Mouse (Mus musculus) activated CD4-positive, CD25-positive, alpha-beta regulatory T cell (primary cell): ENCODE results near the gene Slc5a4a. TPM values are rescaled to one million over a fixed set of nuclear protein-coding genes. Genes with fewer than 3 reads are reported as not detected.

Experiments used
- polyA plus RNA-seq, 2 experiments: library from polyadenylated mRNA; unstranded; fragments of 100-300 nt; shearing (Covaris generic); gene quantifications; one replicate each; pipeline ENCODE4 v1.2.1; 2017

Gene Slc5a4a
- polyA plus RNA-seq = under 1 TPM in 1 of 2 experiments, not detected in 1; 0.09 TPM

DNA sequence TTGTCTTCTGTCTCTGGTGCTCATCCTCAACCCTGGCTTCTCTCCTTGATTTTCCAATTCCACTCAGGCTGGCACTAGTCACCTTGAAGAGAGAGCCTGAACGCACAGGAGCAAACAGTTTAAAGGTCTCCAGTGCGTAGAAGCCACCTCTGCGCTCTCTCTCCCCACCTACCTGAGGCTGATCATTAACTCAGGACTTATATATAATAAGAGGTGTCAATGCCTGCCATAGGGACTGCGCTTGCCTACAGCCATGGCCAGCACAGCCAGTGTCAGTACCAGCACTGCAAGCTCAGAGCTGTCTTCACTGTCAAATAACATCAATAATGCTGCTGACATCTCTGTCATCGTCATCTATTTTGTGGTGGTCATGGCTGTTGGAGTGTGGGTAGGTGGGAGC lies at the start of gene Slc5a4a:
Gene Slc5a4a, plus strand, starts transcription at position 174 of the 400 bp plus-strand sequence.

DNA sequence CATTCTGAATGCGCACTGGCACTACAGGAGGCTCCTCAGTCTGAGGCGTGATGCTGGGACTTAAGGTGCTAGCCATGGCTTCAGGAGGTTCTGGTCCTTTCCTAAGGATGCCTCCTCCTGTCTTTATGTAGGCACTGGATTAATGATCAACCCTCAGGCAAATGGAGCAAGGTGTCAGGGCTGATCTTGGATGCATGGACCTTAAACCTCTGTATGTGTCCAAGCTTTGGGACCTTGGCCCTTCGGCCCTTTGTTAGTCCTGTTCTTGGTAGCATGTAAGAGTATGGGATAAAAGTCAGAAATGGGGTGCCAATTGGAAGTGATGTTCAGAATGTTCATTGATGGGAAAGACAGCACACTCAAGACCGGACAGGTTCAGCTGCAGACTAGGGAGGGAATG lies 36.4 kb upstream of the Slc5a4a start, which contains the start of gene Slc5a4b:
Gene Slc5a4b, minus strand, starts transcription at position 101 of the 400 bp plus-strand sequence.

DNA sequence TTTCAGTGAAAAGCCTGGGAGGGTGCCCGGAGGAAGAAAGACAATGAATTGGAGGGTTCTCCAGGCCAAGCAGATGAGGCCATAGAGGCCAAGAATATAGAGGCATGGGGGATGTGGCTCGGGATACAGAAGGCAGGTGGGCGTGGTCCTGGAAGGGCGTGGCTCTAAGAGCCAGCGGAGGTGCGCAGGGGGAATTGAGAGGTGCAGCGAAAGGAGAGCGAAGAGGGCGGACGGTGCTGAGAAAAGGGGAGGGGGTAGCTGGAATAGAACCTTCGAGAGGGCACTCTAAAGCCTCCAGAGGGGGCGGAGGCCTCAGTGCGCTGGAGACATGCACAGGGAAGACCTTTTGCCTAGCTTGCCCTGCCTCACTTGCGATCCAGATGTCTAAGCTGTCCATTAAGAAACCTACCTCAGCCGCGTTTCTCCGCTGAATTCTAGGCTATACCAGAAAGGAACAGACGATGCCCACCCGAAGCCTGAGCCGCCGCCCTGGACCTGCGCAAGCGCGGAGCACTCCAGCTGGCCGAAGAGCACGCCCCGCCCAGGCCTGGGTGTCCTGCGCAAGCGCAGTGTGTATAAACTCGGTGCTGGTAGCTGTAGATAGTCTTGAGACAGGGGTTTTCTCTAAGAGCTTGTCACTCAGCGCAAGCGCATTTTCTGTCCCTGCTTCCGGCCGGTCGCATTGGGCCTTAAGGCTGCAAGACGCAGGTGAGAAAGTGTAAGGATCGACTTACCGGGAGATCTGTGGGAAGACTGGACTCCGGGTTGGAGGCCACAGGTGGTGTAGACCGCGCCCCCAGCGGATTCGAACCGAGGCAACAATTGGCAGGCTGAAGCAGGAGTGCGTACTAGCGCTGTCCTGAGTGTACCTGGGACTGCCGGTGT lies 90.3 kb downstream of the Slc5a4a start, which contains the start of gene Prmt2:
Gene Prmt2, minus strand, starts transcription at position 525 of the 885 bp plus-strand sequence.

Other genes starting within 250 kb of the Slc5a4a start
- 100 to 1,000 TPM in 1 of 2 experiments, 10 to 100 TPM in 1; 96.0 to 119 TPM for gene Smarcb1, start 225.8 kb upstream of the Slc5a4a start, polyA plus RNA-seq
- gene Chchd10, start 214.3 kb upstream of the Slc5a4a start, polyA plus RNA-seq = 100 to 1,000 TPM in 1 of 2 experiments, 10 to 100 TPM in 1; 95.9 to 159 TPM
- 10 to 100 TPM in 1 of 2 experiments, 1 to 10 TPM in 1; 6.7 to 10.7 TPM for gene Mmp11, start 211.0 kb upstream of the Slc5a4a start, polyA plus RNA-seq
- not detected for gene Gm867, start 206.8 kb upstream of the Slc5a4a start, polyA plus RNA-seq
- gene Vpreb3, start 204.4 kb upstream of the Slc5a4a start, polyA plus RNA-seq = 1 to 10 TPM; 1.1 to 1.7 TPM
- 1 to 10 TPM in 1 of 2 experiments, under 1 TPM in 1; 0.65 to 1.2 TPM for gene Gm5134, start 192.9 kb upstream of the Slc5a4a start, polyA plus RNA-seq
- 10 to 100 TPM; 27.9 to 36.3 TPM for gene Zfp280b, start 114.8 kb upstream of the Slc5a4a start, polyA plus RNA-seq
- gene Slc5a4b, start 36.5 kb upstream of the Slc5a4a start, polyA plus RNA-seq = under 1 TPM in 1 of 2 experiments, not detected in 1; 0.14 TPM
- 10 to 100 TPM; 10.5 to 13.4 TPM for gene Prmt2, start 90.4 kb downstream of the Slc5a4a start, polyA plus RNA-seq
- under 1 TPM in 1 of 2 experiments, not detected in 1; 0.29 TPM for gene S100b, start 106.4 kb downstream of the Slc5a4a start, polyA plus RNA-seq
- gene Dip2a, start 197.8 kb downstream of the Slc5a4a start, polyA plus RNA-seq = 1 to 10 TPM; 2.5 to 7.8 TPM